21 mouse cellular contexts compared by ENCODE assay signal in genomic region chr8:48579144-48579543, GRCm38 (mm10).
DNase-seq lines count a peak whose midpoint lies in the region; ATAC-seq and TF ChIP-seq lines count a peak whose summit lies in the region.
"Had no signal": no experiment of that assay in that cellular context is flagged by ENCODE, and none has a peak within 500 bp of the region (broad histone marks: within the 10 kb centered on the region; RNA-seq: fewer than 3 reads in every experiment).

No protein-coding gene starts in this region.

- ATAC-seq in heart, embryonic 12.5 days (ENCODE audit: insufficient number of reproducible peaks, low FRiP score): no peak
- no peak; the same call in 1 of the 2 replicates for ATAC-seq in kidney, embryonic 15.5 days (replicated peaks; ENCODE audit: low FRiP score)
- 0 out of 2 replicates have a peak, but pooled peaks have one; percentile 53 for ATAC-seq in neural tube, embryonic 11.5 days (ENCODE audit: insufficient read depth, low FRiP score, low TSS enrichment)
- ATAC-seq: liver, postnatal 0 days; Patski had no signal

- no peaks in the 10 kb centered on the region for H3K36me3 ChIP-seq in heart, embryonic 12.5 days
- no peaks in the 10 kb centered on the region for H3K36me3 ChIP-seq in kidney, embryonic 15.5 days
- H3K36me3 ChIP-seq in kidney, adult 2 months (ENCODE audit: control insufficient read depth, insufficient read depth, low read length): no peaks in the 10 kb centered on the region
- no peaks in the 10 kb centered on the region for H3K36me3 ChIP-seq in neural tube, embryonic 11.5 days (ENCODE audit: control insufficient read depth, insufficient read depth, low read length)
- H3K36me3 ChIP-seq: embryonic facial prominence, embryonic 15.5 days; forebrain, embryonic 10.5 days; hindbrain, embryonic 13.5 days had no signal

- H3K27ac ChIP-seq in heart, embryonic 12.5 days (ENCODE audit: poor library complexity, severe bottlenecking): no peak overlapping the region
- no peak overlapping the region for H3K27ac ChIP-seq in kidney, embryonic 15.5 days
- no peak overlapping the region for H3K27ac ChIP-seq in kidney, adult 2 months (ENCODE audit: insufficient read depth, low read depth, low read length)
- H3K27ac ChIP-seq in neural tube, embryonic 11.5 days (ENCODE audit: low read depth, low read length): no peak overlapping the region
- H3K27ac ChIP-seq: embryonic facial prominence, embryonic 15.5 days; forebrain, embryonic 10.5 days; hindbrain, embryonic 13.5 days; layer of hippocampus, adult 2 months had no signal

- H3K4me1 ChIP-seq in heart, embryonic 12.5 days (replicated peaks): peaks cover 3% of the 10 kb centered on the region; the same call in 1 of the 2 replicates
- peaks cover 12% of the 10 kb centered on the region; the same call in 1 of the 2 replicates for H3K4me1 ChIP-seq in kidney, embryonic 15.5 days
- no peaks in the 10 kb centered on the region; the same call in 1 of the 2 replicates for H3K4me1 ChIP-seq in kidney, adult 2 months (ENCODE audit: control insufficient read depth, insufficient read depth, low read length)
- peaks cover 12% of the 10 kb centered on the region for H3K4me1 ChIP-seq in neural tube, embryonic 11.5 days (ENCODE audit: control insufficient read depth, insufficient read depth, low read length)
- H3K4me1 ChIP-seq: embryonic facial prominence, embryonic 15.5 days had no signal

- no peaks in the 10 kb centered on the region for H3K9me3 ChIP-seq in heart, embryonic 12.5 days (replicated peaks)
- H3K9me3 ChIP-seq in kidney, embryonic 15.5 days (replicated peaks): no peaks in the 10 kb centered on the region
- no peaks in the 10 kb centered on the region for H3K9me3 ChIP-seq in neural tube, embryonic 11.5 days (ENCODE audit: control insufficient read depth, low read length)
- H3K9me3 ChIP-seq: embryonic facial prominence, embryonic 15.5 days; forebrain, embryonic 10.5 days; hindbrain, embryonic 13.5 days had no signal

- no peak for TF ChIP-seq POLR2A in kidney, adult 2 months (IDR thresholded peaks at IDR 0.05; ENCODE audit: low read depth, low read length)

- no peaks in the 10 kb centered on the region for H3K27me3 ChIP-seq in heart, embryonic 12.5 days (replicated peaks)
- H3K27me3 ChIP-seq in kidney, embryonic 15.5 days: no peaks in the 10 kb centered on the region
- no peaks in the 10 kb centered on the region for H3K27me3 ChIP-seq in kidney, adult 2 months (replicated peaks; ENCODE audit: control insufficient read depth, insufficient read depth, low read length)
- H3K27me3 ChIP-seq in neural tube, embryonic 11.5 days (ENCODE audit: control insufficient read depth, insufficient read depth, low read length): no peaks in the 10 kb centered on the region
- H3K27me3 ChIP-seq: embryonic facial prominence, embryonic 15.5 days; Patski had no signal

- H3K4me3 ChIP-seq in heart, embryonic 12.5 days: no peak overlapping the region
- H3K4me3 ChIP-seq in kidney, embryonic 15.5 days (replicated peaks): no peak overlapping the region; the same call in 1 of the 2 replicates
- no peak overlapping the region for H3K4me3 ChIP-seq in kidney, adult 2 months (ENCODE audit: insufficient read depth, low read depth, low read length)
- H3K4me3 ChIP-seq in neural tube, embryonic 11.5 days (ENCODE audit: low read depth, low read length): no peak overlapping the region
- H3K4me3 ChIP-seq: embryonic facial prominence, embryonic 15.5 days; forebrain, embryonic 10.5 days; hindbrain, embryonic 13.5 days; layer of hippocampus, adult 2 months had no signal

- WGBS in heart, embryonic 12.5 days: 13% methylated on average over 8 of the region's 8 CpGs
- 8% methylated on average over 8 of the region's 8 CpGs for WGBS in kidney, embryonic 15.5 days
- 19% methylated on average over 8 of the region's 8 CpGs for WGBS in kidney, adult 2 months
- WGBS in neural tube, embryonic 11.5 days: 3% methylated on average over 8 of the region's 8 CpGs

- no peak for DNase-seq in heart, postnatal 25 days (ENCODE audit: low spot score)
- no peak for DNase-seq in kidney, adult 2 months
- no peak for DNase-seq in neural tube, embryonic 11.5 days (ENCODE audit: low spot score)
- DNase-seq in neural tube, embryonic 10.5 days (ENCODE audit: extremely low spot score, low spot score): no peak
- DNase-seq in retina, postnatal 1 day: peak; percentile 41
- DNase-seq in thymus, postnatal 4 days: no peak
- DNase-seq: B cell, adult 2 months; cerebellum, adult 9-11 months; gastrocnemius, postnatal 10 days; heart, adult 18-20 months; kidney, adult 18-20 months; liver; liver, postnatal 0 days; thymus, adult 2 months had no signal

- H3K4me2 ChIP-seq in heart, embryonic 12.5 days: peak overlapping the region; percentile 58
- H3K4me2 ChIP-seq in kidney, embryonic 15.5 days: peak overlapping the region; percentile 33
- no peak overlapping the region for H3K4me2 ChIP-seq in neural tube, embryonic 11.5 days (ENCODE audit: low read depth)
- H3K4me2 ChIP-seq: embryonic facial prominence, embryonic 15.5 days; hindbrain, embryonic 13.5 days had no signal

- no peak for TF ChIP-seq CTCF in kidney, adult 2 months (conservative IDR thresholded peaks at IDR 0.05; ENCODE audit: insufficient read depth, insufficient read length, low read depth, low read length)

- intact Hi-C loops in heart, postnatal 25 days (cut with DNase I): no loop called here

- no peak overlapping the region for H3K9ac ChIP-seq in heart, embryonic 12.5 days
- no peak overlapping the region for H3K9ac ChIP-seq in kidney, embryonic 15.5 days
- no peak overlapping the region for H3K9ac ChIP-seq in neural tube, embryonic 11.5 days (ENCODE audit: low read length)
- H3K9ac ChIP-seq: embryonic facial prominence, embryonic 15.5 days; hindbrain, embryonic 13.5 days; liver, postnatal 0 days had no signal
